Mouse (Mus musculus): Measurements from ENCODE around the gene Inpp4a. TPM values are rescaled to one million over a fixed set of nuclear protein-coding genes. Genes with fewer than 3 reads are reported as not detected.

Gene Inpp4a
- polyA plus RNA-seq, 1 experiment from 2014 or later, result 12.7 TPM

DNA sequence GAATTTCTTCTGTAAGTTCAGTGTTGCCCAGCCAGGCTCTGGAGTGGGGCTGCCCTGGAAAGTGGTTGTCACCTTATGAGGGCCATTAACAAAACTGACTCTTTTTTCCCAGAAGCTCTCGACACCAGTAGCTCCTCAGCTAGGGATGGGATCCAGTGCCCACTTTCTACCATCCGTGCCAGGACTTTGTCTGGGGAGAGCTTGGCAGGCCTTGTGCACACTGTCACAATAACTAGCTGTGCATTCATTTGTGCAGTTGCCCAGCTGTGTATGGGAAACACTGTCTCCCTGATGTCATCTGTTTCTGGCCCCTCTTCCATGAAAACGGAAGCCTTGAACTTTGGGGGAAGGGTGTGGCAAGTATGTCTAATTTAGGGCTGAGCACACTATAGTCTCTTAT, 33.1 kb downstream of the Inpp4a start:
- Histone ChIP-seq H3K27ac (ENCODE audit: low read length) (no peak overlapping the region), H3K4me2 (ENCODE audit: low read depth, low read length) (no peak overlapping the region), H3K4me3 (ENCODE audit: low read length) (no peak overlapping the region), H3K9me3 (replicated peaks; ENCODE audit: control insufficient read depth, low read length) (peaks cover 6% of the 10 kb centered on the region; the same call in 1 of the 2 replicates), H3K4me1 (ENCODE audit: control insufficient read depth, insufficient read depth, low read length) (peaks cover 17% of the 10 kb centered on the region), H3K27me3 (ENCODE audit: control insufficient read depth, insufficient read depth, low read length) (no peaks in the 10 kb centered on the region), H3K9ac (ENCODE audit: low read length) (no peak overlapping the region), H3K36me3 (ENCODE audit: control insufficient read depth, insufficient read depth) (peaks cover 4% of the 10 kb centered on the region; the same call in 1 of the 2 replicates)
- 76% methylated on average over 3 of the region's 3 CpGs for WGBS
- ATAC-seq (replicated peaks; ENCODE audit: extremely low read depth, insufficient read depth, low FRiP score), result no peak

DNA sequence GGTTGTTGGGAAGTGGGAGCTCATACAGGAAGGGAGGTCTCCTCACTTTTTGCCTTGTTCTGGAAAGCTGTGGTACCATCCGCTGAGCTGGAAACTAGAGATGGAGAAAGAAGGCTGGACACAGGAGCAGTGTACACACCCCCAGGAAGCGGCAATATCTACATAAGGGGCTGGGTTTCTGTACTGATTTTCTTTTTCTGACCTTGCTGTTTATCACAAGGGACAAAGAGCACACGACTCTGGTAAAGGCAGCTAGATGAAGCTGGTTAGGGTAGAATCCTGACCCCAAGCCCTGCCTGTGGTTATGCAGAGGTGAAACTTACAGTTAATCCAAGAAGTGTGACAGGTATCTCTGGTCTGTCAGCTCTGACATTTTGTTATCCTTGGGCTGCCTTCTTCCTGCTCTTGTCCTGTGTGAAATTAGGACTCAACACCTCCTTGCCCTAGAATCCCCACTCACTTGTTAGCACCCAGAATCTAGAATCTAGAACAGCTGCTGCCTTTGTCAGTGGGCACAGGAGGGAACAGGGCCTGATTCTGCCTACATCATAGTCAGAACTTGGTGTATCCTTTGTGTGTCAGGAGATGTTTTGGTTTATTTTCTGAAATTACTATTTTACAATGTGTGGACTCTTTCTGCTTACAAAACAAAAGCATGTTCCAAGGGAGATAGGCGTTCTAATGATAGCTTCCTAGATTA, 34.2 kb downstream of the Inpp4a start:
- Histone ChIP-seq H3K27me3 (ENCODE audit: control insufficient read depth, insufficient read depth, low read length) (no peaks in the 10 kb centered on the region), H3K9ac (ENCODE audit: low read length) (no peak overlapping the region), H3K4me2 (ENCODE audit: low read depth, low read length) (no peak overlapping the region), H3K4me1 (ENCODE audit: control insufficient read depth, insufficient read depth, low read length) (peaks cover 17% of the 10 kb centered on the region), H3K9me3 (replicated peaks; ENCODE audit: control insufficient read depth, low read length) (peaks cover 4% of the 10 kb centered on the region; the same call in 1 of the 2 replicates), H3K36me3 (ENCODE audit: control insufficient read depth, insufficient read depth) (peaks cover 3% of the 10 kb centered on the region; the same call in 1 of the 2 replicates), H3K27ac (ENCODE audit: low read length) (no peak overlapping the region), H3K4me3 (ENCODE audit: low read length) (no peak overlapping the region)
- WGBS, result 70% methylated on average over 4 of the region's 4 CpGs
- ATAC-seq (replicated peaks; ENCODE audit: extremely low read depth, insufficient read depth, low FRiP score), result no peak

DNA sequence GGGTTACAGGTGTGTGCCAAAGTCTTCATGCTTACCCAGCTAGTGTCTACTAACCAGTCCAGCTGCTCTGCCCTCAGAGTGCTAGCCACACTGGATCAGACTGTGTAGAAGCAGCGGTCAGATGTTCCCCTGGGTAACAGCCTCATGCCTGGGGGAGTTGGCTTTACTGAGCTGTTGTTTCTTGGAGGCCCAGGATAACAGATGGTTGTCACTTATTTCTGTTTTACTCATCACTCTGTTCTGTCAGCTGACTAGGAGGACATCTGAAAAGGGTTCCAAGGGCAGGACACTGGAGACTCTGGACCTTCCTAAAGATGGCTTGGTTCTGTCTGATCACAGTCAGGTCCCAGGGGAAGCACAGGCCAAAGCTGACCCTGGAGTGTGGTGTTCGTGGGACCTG, 36.4 kb downstream of the Inpp4a start:
- ATAC-seq (replicated peaks; ENCODE audit: extremely low read depth, insufficient read depth, low FRiP score), result no peak
- peaks cover 12% of the 10 kb centered on the region for H3K4me1 ChIP-seq (ENCODE audit: control insufficient read depth, insufficient read depth, low read length)
- H3K9ac ChIP-seq (ENCODE audit: low read length), result no peak overlapping the region
- H3K36me3 ChIP-seq (ENCODE audit: control insufficient read depth, insufficient read depth), result no peaks in the 10 kb centered on the region
- no peak overlapping the region for H3K4me3 ChIP-seq (ENCODE audit: low read length)
- 80% methylated on average over 2 of the region's 2 CpGs for WGBS
- H3K9me3 ChIP-seq (replicated peaks; ENCODE audit: control insufficient read depth, low read length), result no peaks in the 10 kb centered on the region
- H3K4me2 ChIP-seq (ENCODE audit: low read depth, low read length), result no peak overlapping the region
- no peak overlapping the region for H3K27ac ChIP-seq (ENCODE audit: low read length)
- H3K27me3 ChIP-seq (ENCODE audit: control insufficient read depth, insufficient read depth, low read length), result no peaks in the 10 kb centered on the region

DNA sequence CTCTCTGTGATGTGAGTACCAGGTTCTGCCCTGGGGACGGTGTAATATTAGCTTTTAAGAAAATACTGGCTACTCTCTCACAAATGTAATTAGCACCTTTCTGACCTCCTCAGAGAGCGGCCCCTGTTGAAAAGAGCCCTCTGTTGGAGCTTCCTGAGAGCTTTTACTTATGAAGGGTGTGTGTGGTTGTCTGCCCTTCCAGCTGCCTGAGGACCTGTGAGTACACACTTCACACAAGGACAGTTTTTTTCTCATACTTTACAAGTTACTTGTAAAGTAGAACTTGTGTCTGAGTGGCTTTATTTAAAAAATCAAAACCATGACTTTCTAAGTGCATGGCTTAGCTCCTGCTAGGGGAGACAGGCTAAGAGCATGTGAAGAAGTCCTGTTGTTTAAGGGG, 37.1 kb downstream of the Inpp4a start:
- no peak overlapping the region for H3K4me2 ChIP-seq (ENCODE audit: low read depth, low read length)
- no peaks in the 10 kb centered on the region for H3K27me3 ChIP-seq (ENCODE audit: control insufficient read depth, insufficient read depth, low read length)
- no peak overlapping the region for H3K9ac ChIP-seq (ENCODE audit: low read length)
- 39% methylated on average over 2 of the region's 2 CpGs for WGBS
- peaks cover 16% of the 10 kb centered on the region for H3K4me1 ChIP-seq (ENCODE audit: control insufficient read depth, insufficient read depth, low read length)
- no peak overlapping the region for H3K27ac ChIP-seq (ENCODE audit: low read length)
- no peaks in the 10 kb centered on the region for H3K9me3 ChIP-seq (replicated peaks; ENCODE audit: control insufficient read depth, low read length)
- no peaks in the 10 kb centered on the region for H3K36me3 ChIP-seq (ENCODE audit: control insufficient read depth, insufficient read depth)
- no peak for ATAC-seq (replicated peaks; ENCODE audit: extremely low read depth, insufficient read depth, low FRiP score)
- no peak overlapping the region for H3K4me3 ChIP-seq (ENCODE audit: low read length)

DNA sequence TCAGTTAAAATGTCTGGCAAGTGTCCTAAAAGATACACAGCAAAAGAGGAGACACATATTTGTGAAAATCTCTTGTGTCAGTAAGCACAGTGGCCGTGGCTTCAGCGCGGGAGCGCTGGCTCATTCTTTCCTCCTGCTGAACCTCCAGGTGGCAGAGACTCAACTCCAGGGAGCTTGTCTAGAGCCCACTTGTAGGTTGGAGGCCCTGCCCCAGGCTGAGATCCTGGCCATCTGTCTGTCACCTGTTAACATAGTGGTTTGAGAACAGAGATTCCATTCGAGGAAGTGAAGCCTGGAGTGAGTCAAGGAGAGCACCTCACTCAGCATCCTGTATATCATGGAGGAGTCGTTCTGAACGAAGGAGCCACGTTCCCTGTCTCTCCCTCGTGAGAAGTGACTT, 37.6 kb downstream of the Inpp4a start:
- 35% methylated on average over 9 of the region's 9 CpGs for WGBS
- no peaks in the 10 kb centered on the region for H3K36me3 ChIP-seq (ENCODE audit: control insufficient read depth, insufficient read depth)
- no peak overlapping the region for H3K27ac ChIP-seq (ENCODE audit: low read length)
- H3K9ac ChIP-seq (ENCODE audit: low read length), result no peak overlapping the region
- H3K4me1 ChIP-seq (ENCODE audit: control insufficient read depth, insufficient read depth, low read length), result peaks cover 21% of the 10 kb centered on the region
- H3K27me3 ChIP-seq (ENCODE audit: control insufficient read depth, insufficient read depth, low read length), result no peaks in the 10 kb centered on the region
- H3K4me3 ChIP-seq (ENCODE audit: low read length), result no peak overlapping the region
- H3K4me2 ChIP-seq (ENCODE audit: low read depth, low read length), result no peak overlapping the region
- no peaks in the 10 kb centered on the region for H3K9me3 ChIP-seq (replicated peaks; ENCODE audit: control insufficient read depth, low read length)
- no peak for ATAC-seq (replicated peaks; ENCODE audit: extremely low read depth, insufficient read depth, low FRiP score)

DNA sequence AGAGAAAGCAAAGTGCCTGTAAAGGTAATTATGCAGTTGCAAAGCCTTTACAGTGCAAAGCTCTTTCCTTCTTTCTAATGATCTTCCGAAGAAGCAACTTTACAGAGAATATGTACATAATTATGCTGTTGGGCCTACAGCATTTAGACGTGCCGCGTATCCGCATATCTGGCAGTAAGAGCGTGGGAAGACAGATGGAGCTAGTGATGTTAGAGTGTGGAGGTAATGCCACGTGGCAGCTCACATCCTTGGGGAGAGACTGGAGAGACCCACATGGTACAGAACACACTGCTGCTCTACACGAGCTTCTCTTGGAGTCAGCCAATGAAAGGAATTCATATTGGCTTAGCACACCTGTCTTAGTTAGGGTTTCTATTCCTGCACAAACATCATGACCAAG, 39.5 kb downstream of the Inpp4a start:
- 90% methylated on average over 8 of the region's 8 CpGs for WGBS
- ATAC-seq (replicated peaks; ENCODE audit: extremely low read depth, insufficient read depth, low FRiP score), result no peak
- Histone ChIP-seq H3K4me2 (ENCODE audit: low read depth, low read length) (no peak overlapping the region), H3K27ac (ENCODE audit: low read length) (no peak overlapping the region), H3K36me3 (ENCODE audit: control insufficient read depth, insufficient read depth) (no peaks in the 10 kb centered on the region), H3K27me3 (ENCODE audit: control insufficient read depth, insufficient read depth, low read length) (no peaks in the 10 kb centered on the region), H3K9me3 (replicated peaks; ENCODE audit: control insufficient read depth, low read length) (no peaks in the 10 kb centered on the region), H3K4me3 (ENCODE audit: low read length) (no peak overlapping the region), H3K9ac (ENCODE audit: low read length) (no peak overlapping the region), H3K4me1 (ENCODE audit: control insufficient read depth, insufficient read depth, low read length) (peaks cover 25% of the 10 kb centered on the region)

- peaks cover 23% of the 10 kb centered on the region for H3K4me1 ChIP-seq (ENCODE audit: control insufficient read depth, insufficient read depth, low read length)
- no peaks in the 10 kb centered on the region for H3K36me3 ChIP-seq (ENCODE audit: control insufficient read depth, insufficient read depth)
- no peaks in the 10 kb centered on the region for H3K9me3 ChIP-seq (replicated peaks; ENCODE audit: control insufficient read depth, low read length)
- H3K4me3 ChIP-seq (ENCODE audit: low read length), result no peak overlapping the region
- 71% methylated on average over 5 of the region's 5 CpGs for WGBS
- H3K27ac ChIP-seq (ENCODE audit: low read length), result 0 out of 2 replicates have a peak overlapping the region, but pooled peaks have one; percentile 20
- H3K9ac ChIP-seq (ENCODE audit: low read length), result no peak overlapping the region
- H3K27me3 ChIP-seq (ENCODE audit: control insufficient read depth, insufficient read depth, low read length), result no peaks in the 10 kb centered on the region
- H3K4me2 ChIP-seq (ENCODE audit: low read depth, low read length), result no peak overlapping the region
- ATAC-seq (replicated peaks; ENCODE audit: extremely low read depth, insufficient read depth, low FRiP score), result no peak
Observed at GRCm38 (mm10) chr1:37341347-37341746, 41.7 kb downstream of the Inpp4a start.

GRCm38 (mm10) chr1:37341914-37342313, 42.2 kb downstream of the Inpp4a start:
- H3K4me2 ChIP-seq (ENCODE audit: low read depth, low read length), result no peak overlapping the region
- no peaks in the 10 kb centered on the region for H3K9me3 ChIP-seq (replicated peaks; ENCODE audit: control insufficient read depth, low read length)
- no peak overlapping the region for H3K9ac ChIP-seq (ENCODE audit: low read length)
- ATAC-seq (replicated peaks; ENCODE audit: extremely low read depth, insufficient read depth, low FRiP score), result 0 out of 2 replicates have a peak, but pooled peaks have one; percentile 33
- 50% methylated on average over 4 of the region's 4 CpGs for WGBS
- H3K36me3 ChIP-seq (ENCODE audit: control insufficient read depth, insufficient read depth), result no peaks in the 10 kb centered on the region
- no peaks in the 10 kb centered on the region for H3K27me3 ChIP-seq (ENCODE audit: control insufficient read depth, insufficient read depth, low read length)
- H3K27ac ChIP-seq (ENCODE audit: low read length), result no peak overlapping the region
- no peak overlapping the region for H3K4me3 ChIP-seq (ENCODE audit: low read length)
- peaks cover 19% of the 10 kb centered on the region for H3K4me1 ChIP-seq (ENCODE audit: control insufficient read depth, insufficient read depth, low read length)

DNA sequence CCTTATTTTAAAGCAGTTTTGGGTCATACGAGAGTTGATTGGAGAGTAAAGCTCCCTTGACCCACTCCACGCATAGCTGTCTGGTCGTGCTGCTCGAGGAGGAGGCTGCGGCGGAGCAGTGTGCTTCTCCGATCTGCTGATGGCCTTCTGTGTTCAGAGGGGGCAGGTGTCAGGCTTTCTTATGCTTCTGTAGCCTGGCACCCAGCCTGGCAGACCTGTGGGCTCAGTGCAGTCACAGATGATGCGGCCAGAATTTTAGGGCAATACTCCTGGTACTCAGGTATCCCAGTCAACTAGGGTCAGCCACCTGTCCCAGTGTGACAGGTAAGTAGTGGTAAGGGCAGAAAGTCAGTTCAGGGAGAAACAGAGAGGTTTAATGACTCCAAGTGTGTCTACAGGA, 42.9 kb downstream of the Inpp4a start:
- Histone ChIP-seq H3K27ac (ENCODE audit: low read length) (no peak overlapping the region), H3K36me3 (ENCODE audit: control insufficient read depth, insufficient read depth) (no peaks in the 10 kb centered on the region), H3K4me1 (ENCODE audit: control insufficient read depth, insufficient read depth, low read length) (peaks cover 21% of the 10 kb centered on the region), H3K4me3 (ENCODE audit: low read length) (no peak overlapping the region), H3K9me3 (replicated peaks; ENCODE audit: control insufficient read depth, low read length) (no peaks in the 10 kb centered on the region), H3K27me3 (ENCODE audit: control insufficient read depth, insufficient read depth, low read length) (no peaks in the 10 kb centered on the region), H3K9ac (ENCODE audit: low read length) (no peak overlapping the region), H3K4me2 (ENCODE audit: low read depth, low read length) (no peak overlapping the region)
- no peak for ATAC-seq (replicated peaks; ENCODE audit: extremely low read depth, insufficient read depth, low FRiP score)
- WGBS, result 93% methylated on average over 8 of the region's 8 CpGs
